Mouse (Mus musculus): Measurements from ENCODE around the gene Ccnyl1. TPM values are rescaled to one million over a fixed set of nuclear protein-coding genes. Genes with fewer than 3 reads are reported as not detected.

Ccnyl1 gene
- total and polyA plus RNA-seq, 3 experiments = 13.5 to 50.2 (median 16.3) TPM

DNA sequence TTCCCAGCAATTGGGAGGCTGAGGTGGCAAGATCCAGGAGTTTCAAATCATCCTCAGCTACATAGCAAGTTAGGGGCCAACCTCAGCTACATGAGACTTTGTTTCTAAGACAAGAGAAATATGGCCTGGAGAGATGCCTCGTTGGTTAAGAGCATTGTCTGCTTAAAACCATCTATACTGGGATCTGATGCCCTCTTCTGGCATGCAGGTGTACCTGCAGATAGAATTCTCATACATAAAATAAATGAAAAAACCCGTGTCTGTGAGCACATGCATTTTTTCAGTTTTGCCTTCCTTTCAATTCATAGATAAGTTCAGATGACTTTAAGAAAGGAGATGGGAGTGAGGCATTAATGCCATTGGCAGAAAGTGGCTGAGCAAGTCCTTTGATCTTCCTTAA is 19.6 kb downstream of the Ccnyl1 start:
- H3K36me3 ChIP-seq (replicated peaks) = peaks cover 28% of the 10 kb centered on the region
- no peak overlapping the region for H3K4me3 ChIP-seq (ENCODE audit: low read depth, low read length)
- DNase-seq (ENCODE audit: low spot score) (peak; percentile 14), ATAC-seq (ENCODE audit: extremely low read depth, insufficient number of reproducible peaks, low FRiP score, poor library complexity, severe bottlenecking) (no peak)
- H3K27me3 ChIP-seq (ENCODE audit: insufficient read depth, low read length) = no peaks in the 10 kb centered on the region
- H3K4me1 ChIP-seq (ENCODE audit: insufficient read depth, low read depth, low read length) = peaks cover 10% of the 10 kb centered on the region
- TF ChIP-seq GATA2 (IDR thresholded peaks at IDR 0.05; ENCODE audit: borderline replicate concordance, low read depth, low read length) (no peak), CTCF (IDR thresholded peaks at IDR 0.05; ENCODE audit: low read depth, low read length) (peak; percentile 30; the same call in 1 of the 2 replicates), TAL1 (conservative IDR thresholded peaks at IDR 0.05; ENCODE audit: low read depth, low read length) (no peak), GATA1 (IDR thresholded peaks at IDR 0.05; ENCODE audit: borderline replicate concordance, low read length) (no peak)
- no peaks in the 10 kb centered on the region for H3K9me3 ChIP-seq (replicated peaks)

GRCm38 (mm10) chr1:64712006-64712760 is 21.9 kb downstream of the Ccnyl1 start:
- ATAC-seq (ENCODE audit: extremely low read depth, insufficient number of reproducible peaks, low FRiP score, poor library complexity, severe bottlenecking) = no peak
- Histone ChIP-seq H3K36me3 (replicated peaks) (peaks cover 33% of the 10 kb centered on the region), H3K4me3 (ENCODE audit: low read depth, low read length) (no peak overlapping the region), H3K9me3 (replicated peaks) (no peaks in the 10 kb centered on the region), H3K27me3 (ENCODE audit: insufficient read depth, low read length) (no peaks in the 10 kb centered on the region), H3K4me1 (ENCODE audit: insufficient read depth, low read depth, low read length) (peaks cover 21% of the 10 kb centered on the region)
- TF ChIP-seq GATA1 (IDR thresholded peaks at IDR 0.05; ENCODE audit: borderline replicate concordance, low read length) (no peak), GATA2 (IDR thresholded peaks at IDR 0.05; ENCODE audit: borderline replicate concordance, low read depth, low read length) (no peak), CTCF (IDR thresholded peaks at IDR 0.05; ENCODE audit: low read depth, low read length) (no peak), POLR2AphosphoS5 (IDR thresholded peaks at IDR 0.05; ENCODE audit: insufficient replicate concordance, low read depth, low read length) (no peak), TAL1 (conservative IDR thresholded peaks at IDR 0.05; ENCODE audit: low read depth, low read length) (no peak)
- no peak for DNase-seq (ENCODE audit: low spot score)

GRCm38 (mm10) chr1:64715458-64715857 is 25.2 kb downstream of the Ccnyl1 start:
- H3K36me3 ChIP-seq (replicated peaks) = peaks cover 43% of the 10 kb centered on the region
- no peak for ATAC-seq (ENCODE audit: extremely low read depth, insufficient number of reproducible peaks, low FRiP score, poor library complexity, severe bottlenecking)
- H3K4me1 ChIP-seq (ENCODE audit: insufficient read depth, low read depth, low read length) = peaks cover 29% of the 10 kb centered on the region

DNA sequence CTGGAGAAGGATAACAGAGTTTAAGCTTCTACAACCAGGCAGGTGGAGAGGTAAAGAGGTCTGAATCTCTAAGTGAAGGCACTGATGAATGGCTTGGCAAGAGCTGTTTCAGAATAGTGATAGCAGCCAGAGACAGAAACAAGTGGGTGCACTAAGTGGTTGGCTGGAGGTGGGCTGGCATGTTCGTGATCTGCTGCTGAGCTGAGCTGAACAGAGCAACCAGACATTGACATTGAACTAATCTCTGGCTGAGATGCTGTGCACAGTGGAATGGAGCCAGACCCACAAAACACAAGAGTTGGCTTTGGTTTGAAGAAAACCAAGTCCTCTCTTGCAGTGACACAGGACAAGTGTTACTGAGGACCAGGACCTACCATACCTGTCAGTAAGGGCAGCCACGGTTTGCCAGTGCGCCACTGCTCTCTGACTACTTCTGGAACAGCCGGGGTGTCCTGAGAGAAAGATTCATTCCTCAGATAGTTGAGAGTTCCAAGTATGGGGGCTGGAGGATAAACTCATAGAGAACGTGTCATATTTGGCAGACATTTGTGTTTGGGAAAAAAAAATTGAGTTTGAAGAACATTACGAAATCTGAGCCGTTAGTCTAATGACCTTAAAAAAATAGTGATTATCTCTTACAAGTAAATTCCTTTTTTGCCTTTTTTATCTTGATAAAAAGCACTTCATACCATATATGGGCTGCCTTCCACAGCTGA is 26.5 kb downstream of the Ccnyl1 start:
- DNase-seq (ENCODE audit: low spot score) (no peak), ATAC-seq (ENCODE audit: extremely low read depth, insufficient number of reproducible peaks, low FRiP score, poor library complexity, severe bottlenecking) (no peak)
- no peak overlapping the region for H3K4me3 ChIP-seq (ENCODE audit: low read depth, low read length)
- peaks cover 29% of the 10 kb centered on the region for H3K4me1 ChIP-seq (ENCODE audit: insufficient read depth, low read depth, low read length)
- no peaks in the 10 kb centered on the region for H3K27me3 ChIP-seq (ENCODE audit: insufficient read depth, low read length)
- no peaks in the 10 kb centered on the region for H3K9me3 ChIP-seq (replicated peaks)
- TF ChIP-seq GATA1 (IDR thresholded peaks at IDR 0.05; ENCODE audit: borderline replicate concordance, low read length) = no peak
- no peak for TF ChIP-seq TAL1 (conservative IDR thresholded peaks at IDR 0.05; ENCODE audit: low read depth, low read length)
- no peak for TF ChIP-seq GATA2 (IDR thresholded peaks at IDR 0.05; ENCODE audit: borderline replicate concordance, low read depth, low read length)
- no peak for TF ChIP-seq CTCF (IDR thresholded peaks at IDR 0.05; ENCODE audit: low read depth, low read length)
- TF ChIP-seq POLR2AphosphoS5 (IDR thresholded peaks at IDR 0.05; ENCODE audit: insufficient replicate concordance, low read depth, low read length) = no peak
- H3K36me3 ChIP-seq (replicated peaks) = peaks cover 54% of the 10 kb centered on the region

More at GRCm38 (mm10) chr1:64715458-64715857, 25.2 kb downstream of the Ccnyl1 start:
- DNase-seq (ENCODE audit: low spot score) = no peak
- no peaks in the 10 kb centered on the region for H3K9me3 ChIP-seq (replicated peaks)
- no peak overlapping the region for H3K4me3 ChIP-seq (ENCODE audit: low read depth, low read length)
- TF ChIP-seq GATA1 (IDR thresholded peaks at IDR 0.05; ENCODE audit: borderline replicate concordance, low read length) (no peak), POLR2AphosphoS5 (IDR thresholded peaks at IDR 0.05; ENCODE audit: insufficient replicate concordance, low read depth, low read length) (no peak), TAL1 (conservative IDR thresholded peaks at IDR 0.05; ENCODE audit: low read depth, low read length) (no peak), CTCF (IDR thresholded peaks at IDR 0.05; ENCODE audit: low read depth, low read length) (no peak), GATA2 (IDR thresholded peaks at IDR 0.05; ENCODE audit: borderline replicate concordance, low read depth, low read length) (no peak)
- H3K27me3 ChIP-seq (ENCODE audit: insufficient read depth, low read length) = no peaks in the 10 kb centered on the region

DNA sequence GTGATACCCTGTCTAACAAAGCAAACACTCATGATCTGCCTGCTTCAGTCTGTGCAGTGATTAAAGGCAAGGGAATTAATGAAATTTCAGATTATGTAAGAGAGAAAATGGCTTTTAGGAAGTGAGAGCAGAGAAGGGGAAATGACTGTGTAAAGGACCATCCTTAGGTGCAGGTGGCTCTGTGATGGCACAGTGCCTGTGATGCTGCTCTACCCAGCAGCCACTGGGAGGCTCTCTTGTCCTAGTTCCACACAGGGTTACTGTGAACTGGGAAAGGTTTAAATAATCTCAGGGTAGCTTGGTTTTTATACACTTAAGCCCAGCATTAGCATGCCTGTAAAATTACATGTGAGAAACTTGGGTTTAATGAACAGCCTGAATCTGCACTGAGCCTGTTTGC is 27.2 kb downstream of the Ccnyl1 start:
- Histone ChIP-seq H3K27me3 (ENCODE audit: insufficient read depth, low read length) (no peaks in the 10 kb centered on the region), H3K9me3 (replicated peaks) (no peaks in the 10 kb centered on the region), H3K4me3 (ENCODE audit: low read depth, low read length) (no peak overlapping the region), H3K36me3 (replicated peaks) (peaks cover 58% of the 10 kb centered on the region), H3K4me1 (ENCODE audit: insufficient read depth, low read depth, low read length) (peaks cover 29% of the 10 kb centered on the region)
- ATAC-seq (ENCODE audit: extremely low read depth, insufficient number of reproducible peaks, low FRiP score, poor library complexity, severe bottlenecking) (peak; percentile 72), DNase-seq (ENCODE audit: low spot score) (no peak)
- TF ChIP-seq GATA2 (IDR thresholded peaks at IDR 0.05; ENCODE audit: borderline replicate concordance, low read depth, low read length) = no peak
- TF ChIP-seq CTCF (IDR thresholded peaks at IDR 0.05; ENCODE audit: low read depth, low read length) = peak; percentile 51

DNA sequence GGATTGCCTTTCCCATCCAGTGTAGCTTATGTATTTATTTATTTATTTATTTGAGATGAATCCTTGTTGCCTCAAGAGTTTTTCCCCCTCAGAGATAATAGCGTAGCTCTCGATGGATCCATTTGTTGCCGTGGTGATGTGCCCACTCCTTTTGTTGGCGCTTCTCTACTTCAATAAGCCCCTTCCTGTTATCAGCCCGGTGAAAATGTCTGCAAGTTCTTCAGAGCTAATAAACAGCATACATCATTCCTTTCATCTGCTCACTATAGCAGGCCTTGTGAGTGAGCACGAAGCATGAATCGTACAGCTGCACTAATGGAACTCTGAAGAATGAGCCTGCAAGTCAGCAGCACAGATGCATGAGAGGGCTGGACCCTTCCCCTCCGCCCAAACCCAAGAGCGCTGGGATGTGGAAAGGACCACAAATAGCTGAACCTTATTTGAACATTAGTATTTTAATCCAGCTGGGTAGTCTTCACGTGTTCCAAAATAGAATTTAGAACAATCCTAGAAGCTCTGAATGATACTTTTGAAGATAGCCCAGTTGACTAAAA is 30.9 kb downstream of the Ccnyl1 start:
- peaks cover 15% of the 10 kb centered on the region for H3K4me1 ChIP-seq (ENCODE audit: insufficient read depth, low read depth, low read length)
- ATAC-seq (ENCODE audit: extremely low read depth, insufficient number of reproducible peaks, low FRiP score, poor library complexity, severe bottlenecking) (no peak), DNase-seq (ENCODE audit: low spot score) (no peak)
- H3K27me3 ChIP-seq (ENCODE audit: insufficient read depth, low read length) = no peaks in the 10 kb centered on the region
- H3K36me3 ChIP-seq (replicated peaks) = peaks cover 54% of the 10 kb centered on the region
- no peaks in the 10 kb centered on the region for H3K9me3 ChIP-seq (replicated peaks)
- no peak overlapping the region for H3K4me3 ChIP-seq (ENCODE audit: low read depth, low read length)
- TF ChIP-seq GATA2 (IDR thresholded peaks at IDR 0.05; ENCODE audit: borderline replicate concordance, low read depth, low read length) (no peak), CTCF (IDR thresholded peaks at IDR 0.05; ENCODE audit: low read depth, low read length) (no peak), POLR2AphosphoS5 (IDR thresholded peaks at IDR 0.05; ENCODE audit: insufficient replicate concordance, low read depth, low read length) (no peak), TAL1 (conservative IDR thresholded peaks at IDR 0.05; ENCODE audit: low read depth, low read length) (no peak), GATA1 (IDR thresholded peaks at IDR 0.05; ENCODE audit: borderline replicate concordance, low read length) (no peak)

Data from G1E (cell line).